Mouse (Mus musculus) liver, adult 2 months (tissue): ENCODE measurements around the gene Gm43191. TPM values are rescaled to one million over a fixed set of nuclear protein-coding genes. Genes with fewer than 3 reads are reported as not detected.
A peak's percentile ranks its signal among the peaks of the same experiment; 100 is the strongest.
"Not testable (repeated sequence)": the region's sequence is repeated elsewhere in the genome, so short reads cannot be mapped to it uniquely, and the experiment has no call there.

Experiments
- DNase-seq: peaks from one replicate; pipeline ENCODE4 v3.0.0-alpha.2; 2011; ENCODE audit warnings: low read depth, low spot score; ENCODE audit errors: extremely low read depth
- H3K27ac ChIP-seq: fragments of 200-500 bp; replicated peaks from 2 replicates; pipeline ENCODE4 v1.5.1; 2012; ENCODE audit warnings: low read depth, mild to moderate bottlenecking, control low read depth, inconsistent platforms, low read length; ENCODE audit not compliant: insufficient read depth
- H3K27me3 ChIP-seq: fragments of 200-500 bp; 2 replicates; pipeline ENCODE4 v1.6.1; 2012; ENCODE audit warnings: mild to moderate bottlenecking, moderate library complexity, low read length, inconsistent platforms; ENCODE audit not compliant: control insufficient read depth, insufficient read depth
- H3K36me3 ChIP-seq: fragments of 200-500 bp; 2 replicates; pipeline ENCODE4 v1.6.1; 2012; ENCODE audit warnings: low read length, inconsistent platforms; ENCODE audit not compliant: control insufficient read depth, insufficient read depth
- H3K4me1 ChIP-seq: fragments of 200-500 bp; 2 replicates; pipeline ENCODE4 v1.6.1; 2011; ENCODE audit warnings: low read length; ENCODE audit not compliant: control insufficient read depth, insufficient read depth
- H3K4me3 ChIP-seq: fragments of 200-500 bp; 2 replicates; pipeline ENCODE4 v1.5.1; 2011; ENCODE audit warnings: low read depth, mild to moderate bottlenecking, control low read depth, low read length, moderate library complexity; ENCODE audit not compliant: insufficient read depth
- H3K79me2 ChIP-seq: fragments of 200-500 bp; 2 replicates; pipeline ENCODE4 v1.6.1; 2012; ENCODE audit warnings: inconsistent platforms, mild to moderate bottlenecking, low read length, moderate library complexity; ENCODE audit not compliant: control insufficient read depth, insufficient read depth
- H3K9ac ChIP-seq: fragments of 200-500 bp; 2 replicates; pipeline ENCODE4 v1.6.1; 2012; ENCODE audit warnings: low read depth, mild to moderate bottlenecking, control low read depth, inconsistent platforms, low read length
- CTCF ChIP-seq: fragments of 200-500 bp; IDR thresholded peaks from 2 replicates; pipeline ENCODE4 v1.5.1; 2011; ENCODE audit warnings: low read depth, low read length, control low read depth
- POLR2A ChIP-seq: fragments of 200-500 bp; IDR thresholded peaks from 2 replicates; pipeline ENCODE4 v1.6.1; 2011; ENCODE audit warnings: low read length, control low read depth; ENCODE audit not compliant: insufficient read depth; ENCODE audit errors: extremely low read depth
- WGBS: fragments of 180-500 bp; shearing (Covaris S2); methylation state at CpG from one replicate; pipeline ENCODE4 v1.1.7; 2018; 5-methylcytosine and 5-hydroxymethylcytosine counted together
- polyA plus RNA-seq: library from polyadenylated mRNA; depleted of rRNA; stranded (reverse); fragments of >200 nt; gene quantifications from 2 replicates; pipeline ENCODE4 v1.2.3, GENCODE M21; 2012
- total RNA-seq: library from RNA; depleted of rRNA; stranded (reverse); fragments of >200 nt; gene quantifications from 2 replicates; pipeline ENCODE4 v1.2.3, GENCODE M21; 2014

Gm43191 gene
- total and polyA plus RNA-seq, 2 experiments: not detected

GRCm38 (mm10) chr3:116694955-116695665 is 14.1 kb upstream of the Gm43191 start:
- no peak overlapping the region for H3K27ac ChIP-seq
- H3K36me3 ChIP-seq: peaks cover 7% of the 10 kb centered on the region; the same call in 1 of the 2 replicates
- H3K27me3 ChIP-seq: no peaks in the 10 kb centered on the region
- no peak for DNase-seq
- WGBS: 85% methylated on average over 8 of the region's 8 CpGs
- no peak overlapping the region for H3K4me3 ChIP-seq
- no peak overlapping the region for H3K9ac ChIP-seq
- peaks cover 8% of the 10 kb centered on the region; the same call in 1 of the 2 replicates for H3K79me2 ChIP-seq
- peaks cover 1% of the 10 kb centered on the region; the same call in 1 of the 2 replicates for H3K4me1 ChIP-seq
- no peak for TF ChIP-seq CTCF
- TF ChIP-seq POLR2A: no peak

DNA sequence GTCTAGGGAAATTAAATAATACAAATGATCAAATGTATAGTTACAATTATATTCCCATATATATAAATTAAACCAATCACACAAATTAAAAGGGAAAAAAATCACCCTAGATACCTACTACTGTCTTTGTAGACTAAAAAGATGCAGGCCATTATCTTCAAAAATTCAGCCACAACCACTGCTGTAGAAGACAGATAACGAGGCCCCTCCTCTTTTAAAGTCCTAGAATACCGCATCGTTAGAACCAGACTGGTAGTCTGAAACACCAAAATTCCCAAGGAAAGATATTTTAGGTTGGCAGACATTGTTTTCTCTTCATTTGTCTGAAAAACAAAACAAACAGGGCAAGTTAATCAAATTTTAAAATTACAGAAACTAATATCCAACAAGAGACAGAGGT is 13.3 kb upstream of the Gm43191 start:
- peaks cover 5% of the 10 kb centered on the region; the same call in 1 of the 2 replicates for H3K79me2 ChIP-seq
- DNase-seq: no peak
- no peak overlapping the region for H3K4me3 ChIP-seq
- TF ChIP-seq POLR2A (no peak), CTCF (no peak)
- no peak overlapping the region for H3K27ac ChIP-seq
- 93% methylated on average over 3 of the region's 3 CpGs for WGBS
- H3K9ac ChIP-seq: no peak overlapping the region
- peaks cover 7% of the 10 kb centered on the region; the same call in 1 of the 2 replicates for H3K36me3 ChIP-seq
- peaks cover 1% of the 10 kb centered on the region; the same call in 1 of the 2 replicates for H3K4me1 ChIP-seq
- no peaks in the 10 kb centered on the region for H3K27me3 ChIP-seq

GRCm38 (mm10) chr3:116664281-116664680 is 16.8 kb downstream of the Gm43191 start:
- DNase-seq, H3K27me3 ChIP-seq, H3K9ac ChIP-seq, H3K36me3 ChIP-seq, H3K4me3 ChIP-seq, H3K27ac ChIP-seq: not testable (repeated sequence)
- Histone ChIP-seq H3K79me2 (peaks cover 15% of the 10 kb centered on the region; the same call in 1 of the 2 replicates), H3K4me1 (peaks cover 14% of the 10 kb centered on the region)
- WGBS: 96% methylated on average over 9 of the region's 9 CpGs

DNA sequence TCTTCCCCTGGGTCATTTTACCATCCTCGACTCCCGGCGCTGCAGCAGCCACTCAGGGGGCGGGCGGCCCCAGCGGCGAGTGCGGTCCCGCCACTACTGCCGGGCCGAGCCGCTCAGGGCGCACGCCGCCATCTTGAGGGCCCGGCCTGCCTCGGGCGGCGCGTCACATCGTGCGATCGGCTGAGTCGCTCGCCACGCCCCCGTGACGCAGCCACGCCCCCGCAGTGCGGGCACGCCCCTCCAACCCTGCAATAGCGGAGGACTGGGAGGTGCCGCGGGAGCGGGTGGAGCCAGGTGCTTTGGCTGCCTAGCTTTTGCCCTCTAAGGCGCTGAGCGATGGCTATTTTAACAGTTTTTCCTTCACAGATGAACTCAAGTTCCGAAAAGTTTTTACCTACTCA is 18.6 kb downstream of the Gm43191 start, which contains the start of gene Mfsd14a:
Gene Mfsd14a, minus strand, starts transcription at position 215 of the 401 bp plus-strand sequence.
- WGBS: under 1% methylated on average over 39 of the region's 39 CpGs
- H3K27ac ChIP-seq: peak within 1 kb of the TSS; percentile 70

GRCm38 (mm10) chr3:116661870-116662414 is 19.1 kb downstream of the Gm43191 start:
- TF ChIP-seq CTCF (no peak), POLR2A (no peak)
- Histone ChIP-seq H3K27me3 (no peaks in the 10 kb centered on the region), H3K79me2 (peaks cover 25% of the 10 kb centered on the region; the same call in 1 of the 2 replicates), H3K27ac (peak overlapping the region; percentile 70), H3K9ac (peak overlapping the region; percentile 92), H3K4me3 (peak overlapping the region; percentile 74), H3K36me3 (peaks cover under 1% of the 10 kb centered on the region; the same call in 1 of the 2 replicates), H3K4me1 (peaks cover 22% of the 10 kb centered on the region)
- under 1% methylated on average over 66 of the region's 68 CpGs for WGBS
- DNase-seq: no peak

More for the DNA sequence above, 18.6 kb downstream of the Gm43191 start, which contains the start of gene Mfsd14a:
- Histone ChIP-seq H3K4me3 (peak within 1 kb of the TSS; percentile 74), H3K9ac (peak within 1 kb of the TSS; percentile 92), H3K79me2 (peaks cover 21% of the 10 kb centered on the region; the same call in 1 of the 2 replicates), H3K4me1 (peaks cover 21% of the 10 kb centered on the region), H3K36me3 (peaks cover 3% of the 10 kb centered on the region), H3K27me3 (no peaks in the 10 kb centered on the region)
- TF ChIP-seq POLR2A (peak; percentile 91), CTCF (no peak)
- peak; percentile 81 for DNase-seq
